Mouse (Mus musculus): ENCODE results near the gene Nop9. TPM values are rescaled to one million over a fixed set of nuclear protein-coding genes. Genes with fewer than 3 reads are reported as not detected.
A peak's percentile ranks its signal among the peaks of the same experiment; 100 is the strongest.

Nop9 gene
- polyA plus RNA-seq, 2 experiments from 2014 or later: 3.6 to 5.8 TPM

DNA sequence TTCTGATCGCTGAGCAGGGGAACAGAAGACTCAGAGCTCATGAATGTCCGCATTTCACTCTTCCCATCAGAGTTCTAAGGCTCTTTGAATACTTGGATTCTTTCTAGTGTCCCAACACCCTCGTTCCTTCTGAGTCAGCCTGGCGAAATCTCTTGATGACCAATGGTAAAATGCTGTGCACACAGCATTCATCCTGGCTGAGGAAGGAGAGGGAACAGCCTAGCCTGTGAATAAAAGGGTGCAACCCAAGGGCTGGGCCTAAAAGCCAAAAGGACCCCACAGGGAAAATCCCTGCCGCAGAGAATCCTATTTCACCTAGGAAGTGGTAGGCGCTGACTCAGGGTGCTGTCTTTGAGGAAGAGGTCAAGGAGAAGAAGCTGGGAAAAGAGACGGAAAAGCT lies 15.4 kb upstream of the Nop9 start:
- ATAC-seq: no peak

GRCm38 (mm10) chr14:55730531-55731032 lies 14.9 kb upstream of the Nop9 start:
- no peak for ATAC-seq

- ATAC-seq: no peak
These were observed 11.6 kb upstream of the Nop9 start for GRCm38 (mm10) chr14:55733889-55734288.

DNA sequence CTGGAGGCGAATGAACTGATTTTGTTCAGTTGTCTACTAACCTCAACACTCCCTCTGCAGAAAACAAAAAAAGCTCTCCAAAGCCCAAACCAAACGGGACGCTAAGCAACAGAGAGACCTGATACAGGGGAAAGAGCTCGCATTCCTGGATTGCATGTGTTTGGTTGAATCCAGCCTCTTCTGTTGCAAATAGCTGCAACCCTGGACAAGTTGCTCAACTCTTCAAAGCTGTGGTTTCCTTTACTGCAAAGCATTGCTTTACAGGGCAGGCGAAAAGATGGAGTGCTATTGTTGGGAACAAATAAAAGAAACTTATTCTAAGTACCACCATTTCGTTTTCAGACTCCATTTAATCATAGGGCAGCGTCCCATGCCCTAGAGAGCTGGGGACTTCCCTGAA lies 10.6 kb upstream of the Nop9 start:
- no peak for ATAC-seq

DNA sequence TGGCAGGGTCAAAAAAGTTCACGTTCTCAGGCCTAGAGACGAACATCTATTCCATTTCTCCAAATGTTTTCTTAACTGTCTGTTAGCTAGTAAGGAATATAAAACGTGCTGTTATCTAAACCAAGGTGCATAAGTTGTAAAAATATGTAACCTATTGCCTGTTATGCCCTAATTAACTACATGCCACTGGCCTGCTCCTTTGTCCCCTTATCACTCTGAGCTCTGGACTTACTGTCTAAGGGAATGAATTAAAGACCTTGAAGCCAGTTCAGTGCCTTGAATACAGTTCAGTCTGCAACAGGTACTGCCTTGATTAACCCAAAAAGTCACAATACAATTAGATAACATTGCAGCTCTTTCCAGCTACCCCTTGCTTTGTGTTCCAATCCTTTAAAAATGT lies 10.2 kb upstream of the Nop9 start:
- ATAC-seq: no peak

DNA sequence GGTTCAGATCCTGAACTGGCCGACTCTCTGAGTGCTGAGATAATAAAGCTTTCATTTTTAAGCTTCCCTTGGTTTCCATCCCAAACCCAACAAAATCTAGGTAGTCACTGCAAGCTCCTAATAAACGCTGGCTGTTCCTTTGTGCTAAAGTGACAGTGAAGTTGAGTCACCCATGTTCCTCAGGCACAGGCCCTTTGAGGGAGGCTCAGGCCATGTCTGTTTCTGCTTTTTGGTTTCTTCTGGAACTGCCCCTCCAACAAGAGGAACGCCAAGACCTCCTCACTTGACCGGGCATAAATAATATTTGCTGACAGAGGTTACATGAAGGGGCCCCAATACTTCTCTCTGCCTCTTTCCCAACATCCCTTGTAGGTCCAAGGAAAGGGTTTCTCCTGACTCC lies 9.7 kb upstream of the Nop9 start:
- no peak for ATAC-seq

DNA sequence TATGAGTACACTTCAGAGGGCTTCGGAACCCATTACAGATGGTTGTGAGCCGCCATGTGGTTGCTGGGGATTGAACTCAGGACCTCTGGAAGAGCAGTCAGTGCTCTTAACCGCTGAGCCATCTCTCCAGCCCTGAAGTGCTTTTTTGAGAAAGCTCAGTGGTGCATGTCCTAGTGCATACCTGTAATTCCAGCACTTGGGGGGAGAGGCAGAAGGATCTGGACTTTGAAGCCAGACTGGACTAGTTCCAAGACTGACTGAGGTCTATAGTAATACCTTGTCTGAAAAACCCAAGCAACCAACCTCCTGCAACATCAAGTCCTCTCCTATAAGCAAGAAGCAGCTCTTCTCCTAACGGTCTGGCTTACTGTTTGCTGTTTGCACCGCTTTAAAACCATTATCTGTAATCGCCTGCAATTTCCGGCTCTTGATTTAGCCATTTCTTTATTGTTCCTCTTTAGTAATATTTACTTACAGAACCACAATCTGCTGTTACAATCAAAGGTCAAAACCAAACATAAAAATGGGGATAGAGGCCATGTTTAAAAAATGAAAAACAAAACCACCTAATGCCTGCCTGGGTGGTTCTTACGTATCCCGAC lies 8.3 kb upstream of the Nop9 start:
- ATAC-seq: no peak

GRCm38 (mm10) chr14:55743711-55744110 lies 1.8 kb upstream of the Nop9 start:
- peak; percentile 84 for ATAC-seq

DNA sequence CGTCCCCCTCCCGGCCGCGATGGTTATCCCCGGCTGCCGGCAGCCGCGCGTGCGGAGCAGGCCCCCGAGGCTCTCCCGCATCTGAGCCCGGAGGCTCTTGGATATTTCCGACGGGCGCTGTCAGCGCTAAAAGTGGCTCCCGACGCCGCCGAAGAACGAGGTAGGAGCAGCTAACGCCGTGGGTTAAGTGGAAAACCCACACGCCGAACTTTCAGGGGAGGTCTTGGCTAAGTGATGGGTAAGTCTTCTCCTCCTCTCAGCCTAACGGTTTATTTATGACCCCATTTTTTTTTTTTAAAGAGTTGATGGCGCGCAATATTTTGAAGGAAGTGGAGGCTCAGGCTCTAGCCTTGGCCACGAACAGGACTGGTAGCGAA lies 356 bp downstream of the Nop9 start:
- peak; percentile 28 for ATAC-seq

- ATAC-seq: no peak
These were observed 1.8 kb downstream of the Nop9 start for GRCm38 (mm10) chr14:55747051-55747847.

GRCm38 (mm10) chr14:55757566-55757965 lies 12.1 kb downstream of the Nop9 start:
- no peak for ATAC-seq

DNA sequence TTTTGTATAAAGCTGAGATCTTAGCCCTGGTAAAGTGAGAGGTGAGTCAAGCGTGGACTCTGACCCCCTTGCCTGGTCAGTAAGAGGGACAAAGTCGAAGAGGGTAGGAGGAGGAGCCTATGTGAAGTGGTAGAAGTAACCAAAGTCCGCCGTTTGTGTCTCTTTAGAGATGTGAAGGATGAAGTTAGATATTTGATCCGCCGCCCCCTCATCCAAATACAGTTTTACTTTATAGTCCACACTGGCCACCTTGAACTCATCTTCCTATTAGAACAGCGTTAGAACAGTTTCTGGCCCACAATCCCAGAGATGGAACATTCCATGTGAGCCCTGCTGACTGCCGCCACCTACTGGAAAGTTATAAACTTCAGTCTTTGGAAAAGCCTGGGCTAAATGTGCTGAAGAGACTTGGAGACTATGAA lies 12.9 kb downstream of the Nop9 start, which contains the start of gene Cideb:
Cideb (minus strand) TSS at position 96 of the 422 bp plus-strand sequence.
- ATAC-seq: peak; percentile 54

GRCm38 (mm10) chr14:55760156-55760555 lies 14.7 kb downstream of the Nop9 start:
- ATAC-seq: peak; percentile 75

- no peak for ATAC-seq
These were observed 15.7 kb downstream of the Nop9 start, which contains the start of gene Ltb4r2 for GRCm38 (mm10) chr14:55761163-55761562. Ltb4r2 (plus strand) TSS chr14:55761428.

DNA sequence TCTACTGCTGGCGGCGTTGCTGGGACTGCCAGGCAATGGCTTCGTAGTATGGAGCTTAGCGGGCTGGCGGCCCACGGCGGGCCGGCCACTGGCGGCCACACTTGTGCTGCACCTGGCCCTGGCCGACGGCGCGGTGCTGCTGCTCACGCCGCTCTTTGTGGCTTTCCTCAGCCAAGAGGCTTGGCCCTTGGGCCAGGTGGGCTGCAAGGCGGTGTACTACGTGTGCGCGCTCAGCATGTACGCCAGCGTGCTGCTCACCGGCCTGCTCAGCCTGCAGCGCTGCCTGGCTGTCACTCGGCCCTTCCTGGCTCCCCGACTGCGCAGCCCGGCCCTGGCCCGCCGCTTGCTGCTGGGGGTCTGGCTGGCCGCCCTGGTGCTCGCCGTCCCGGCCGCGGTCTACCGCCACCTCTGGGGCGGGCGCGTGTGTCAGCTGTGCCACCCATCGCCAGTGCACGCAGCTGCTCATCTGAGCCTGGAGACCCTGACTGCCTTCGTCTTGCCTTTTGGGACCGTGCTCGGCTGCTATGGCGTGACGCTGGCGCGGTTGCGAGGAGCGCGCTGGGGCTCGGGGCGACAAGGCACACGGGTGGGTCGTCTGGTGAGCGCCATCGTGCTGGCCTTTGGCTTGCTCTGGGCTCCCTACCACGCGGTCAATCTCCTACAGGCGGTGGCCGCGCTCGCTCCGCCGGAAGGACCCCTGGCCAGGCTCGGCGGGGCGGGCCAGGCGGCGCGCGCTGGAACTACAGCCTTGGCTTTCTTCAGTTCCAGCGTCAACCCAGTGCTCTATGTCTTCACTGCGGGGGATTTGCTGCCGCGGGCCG lies 16.7 kb downstream of the Nop9 start:
- no peak for ATAC-seq

- ATAC-seq: no peak
These were observed 17.7 kb downstream of the Nop9 start for GRCm38 (mm10) chr14:55763166-55763565.

DNA sequence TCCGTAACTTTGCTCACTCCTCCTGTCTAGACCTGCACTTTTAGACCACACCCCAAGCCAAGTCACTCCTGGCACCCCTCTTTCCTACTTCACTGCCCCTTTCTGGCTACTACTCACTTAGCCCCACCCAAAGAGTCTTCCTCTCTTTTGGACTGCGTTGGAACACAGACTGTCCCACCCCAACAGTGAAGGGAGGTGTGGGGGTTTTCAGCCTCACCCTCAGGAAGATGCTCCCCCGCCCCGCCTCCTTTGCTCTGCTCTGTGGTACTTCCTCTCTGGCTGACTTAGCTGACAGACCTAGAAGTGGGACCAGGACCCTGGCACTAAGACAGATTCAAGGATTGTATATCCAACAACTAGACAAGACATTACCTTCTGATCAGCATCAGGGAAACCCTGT lies 20.2 kb downstream of the Nop9 start, which contains the start of gene Ltb4r1:
Ltb4r1 (plus strand) TSS at position 267 of the 400 bp plus-strand sequence.
- ATAC-seq: no peak

- peak; percentile 74 for ATAC-seq
These were observed 22.3 kb downstream of the Nop9 start for GRCm38 (mm10) chr14:55767519-55768414.

DNA sequence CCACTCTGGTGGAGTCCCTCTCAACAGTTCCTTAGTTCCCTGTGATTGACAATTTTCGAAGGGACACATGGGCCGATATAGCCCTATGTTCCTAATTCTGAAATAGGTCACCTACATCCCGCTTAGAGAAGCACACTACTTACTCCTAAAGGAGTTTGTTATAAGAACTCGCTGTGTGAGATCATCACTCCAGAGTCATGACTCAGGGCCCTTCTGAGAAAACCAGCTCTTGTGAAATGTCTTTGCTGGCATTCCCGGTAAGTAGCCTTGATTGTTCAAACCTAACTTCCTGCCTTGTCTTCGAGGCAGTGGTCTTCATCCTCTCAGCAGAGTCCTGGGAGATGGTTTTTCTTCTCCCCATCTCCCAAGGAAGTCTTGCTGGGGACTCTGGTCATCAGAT lies 23.1 kb downstream of the Nop9 start:
- ATAC-seq: no peak

DNA sequence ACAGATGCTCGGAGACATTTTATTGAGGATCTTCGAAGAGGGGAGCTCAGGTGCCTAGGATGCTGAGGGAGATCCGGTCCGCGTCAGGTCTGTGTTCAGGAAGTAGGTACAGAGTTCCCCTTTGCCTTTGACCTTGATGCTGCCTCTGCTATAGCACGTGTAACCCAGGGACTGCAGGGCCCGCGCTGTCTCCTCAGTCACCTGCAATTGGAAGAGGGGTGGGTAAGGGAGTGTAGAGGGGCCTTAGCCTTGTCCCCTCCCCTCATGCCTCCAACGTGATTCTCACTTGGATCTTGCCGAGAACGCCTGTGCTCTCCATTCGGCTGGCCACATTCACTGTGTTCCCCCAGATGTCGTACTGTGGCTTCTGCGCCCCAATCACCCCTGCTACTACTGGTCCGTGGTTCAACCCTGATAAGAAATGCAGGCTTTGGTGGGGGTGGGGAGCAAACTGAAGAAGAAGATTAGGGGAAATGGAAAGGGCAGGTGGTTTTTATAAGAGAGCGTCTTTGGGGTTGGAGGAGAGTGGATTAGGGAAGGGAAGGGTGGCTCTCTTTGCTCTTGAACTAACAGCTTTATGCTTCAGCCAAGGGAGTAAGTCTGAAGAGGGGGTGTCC lies 23.7 kb downstream of the Nop9 start:
- no peak for ATAC-seq

GRCm38 (mm10) chr14:55776711-55777110 lies 31.2 kb downstream of the Nop9 start:
- ATAC-seq: no peak
